Mouse (Mus musculus): ENCODE results near the gene Fgf15.

DNA sequence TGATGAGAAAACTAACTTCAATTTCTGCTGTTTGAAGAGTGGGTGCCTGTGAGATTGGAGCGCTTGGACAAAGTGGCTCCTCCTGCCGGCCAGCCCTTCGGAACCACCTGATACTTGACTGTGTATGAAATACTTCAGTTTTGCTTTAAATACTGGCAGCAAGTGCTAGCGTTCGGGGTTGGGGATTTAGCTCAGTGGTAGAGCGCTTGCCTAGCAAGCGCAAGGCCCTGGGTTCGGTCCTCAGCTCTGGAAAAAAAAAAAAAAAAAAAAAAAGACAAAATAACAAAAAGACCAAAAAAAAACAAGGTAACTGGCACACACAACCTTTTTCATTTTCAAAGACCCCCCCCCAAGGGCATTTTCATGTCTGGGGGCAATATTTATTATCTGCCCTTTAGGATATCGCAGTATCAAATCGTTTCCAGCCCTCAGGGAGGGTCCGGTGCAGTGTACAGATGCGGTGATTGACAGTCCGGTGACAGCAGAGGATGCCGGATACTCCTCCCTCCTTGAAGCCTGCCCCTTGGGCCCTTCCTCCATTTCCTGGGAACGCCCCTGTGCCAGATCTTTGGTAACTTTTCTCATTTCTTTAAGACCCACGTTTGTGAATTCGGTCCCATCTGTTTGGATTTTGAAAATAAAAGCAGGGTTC is 18.1 kb downstream of the Fgf15 start:
- TF ChIP-seq GATA1 (IDR thresholded peaks at IDR 0.05; ENCODE audit: borderline replicate concordance, low read length) (no peak), FLI1 (IDR thresholded peaks at IDR 0.05; ENCODE audit: low read length) (no peak)

All from megakaryocyte, embryonic 14.5 days (primary cell).